Mouse (Mus musculus): ENCODE results near the gene Sys1. TPM values are rescaled to one million over a fixed set of nuclear protein-coding genes. Genes with fewer than 3 reads are reported as not detected.

The Sys1 gene
- polyA plus RNA-seq, 1 experiment: 19.8 TPM

DNA sequence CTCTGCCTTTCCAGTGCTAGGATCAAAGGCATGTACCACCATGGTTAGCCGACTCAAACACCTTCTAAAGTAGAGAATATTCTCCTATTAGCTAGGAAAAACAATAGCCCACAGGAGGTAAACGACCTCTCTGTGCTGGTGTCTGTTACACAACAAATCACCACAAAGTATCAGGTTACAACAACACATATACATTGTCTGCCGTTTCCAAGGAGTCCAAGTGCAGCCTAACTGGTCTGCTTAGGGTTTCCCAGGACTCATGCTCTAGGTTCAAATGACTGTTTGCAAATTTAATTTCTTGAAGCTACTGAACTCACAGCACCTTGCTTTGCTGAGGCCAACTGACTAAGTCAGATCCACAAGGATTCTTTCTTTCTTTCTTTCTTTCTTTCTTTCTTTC lies 37.3 kb upstream of the Sys1 start:
- Histone ChIP-seq H3K4me3 (ENCODE audit: low read depth, low read length) (no peak overlapping the region), H3K27me3 (ENCODE audit: control insufficient read depth, insufficient read depth, low read length, poor library complexity, severe bottlenecking) (no peaks in the 10 kb centered on the region), H3K36me3 (ENCODE audit: control insufficient read depth, insufficient read depth, low read length, poor library complexity, severe bottlenecking) (peaks cover 10% of the 10 kb centered on the region; the same call in 1 of the 2 replicates), H3K4me1 (ENCODE audit: control insufficient read depth, insufficient read depth, low read length) (peaks cover 5% of the 10 kb centered on the region), H3K27ac (ENCODE audit: insufficient read depth, low read length) (no peak overlapping the region), H3K9ac (ENCODE audit: low read depth, poor library complexity, severe bottlenecking) (no peak overlapping the region), H3K9me3 (replicated peaks; ENCODE audit: control insufficient read depth, insufficient read depth, low read length, poor library complexity, severe bottlenecking) (no peaks in the 10 kb centered on the region)
- TF ChIP-seq EP300 (IDR thresholded peaks at IDR 0.05; ENCODE audit: insufficient read depth, low read depth, low read length) (no peak), POLR2A (IDR thresholded peaks at IDR 0.05; ENCODE audit: insufficient read depth, low read length) (no peak), CTCF (IDR thresholded peaks at IDR 0.05; ENCODE audit: low read depth, low read length) (no peak)

GRCm38 (mm10) chr2:164421306-164421705 lies 35.5 kb upstream of the Sys1 start:
- TF ChIP-seq POLR2A (IDR thresholded peaks at IDR 0.05; ENCODE audit: insufficient read depth, low read length) (no peak), CTCF (IDR thresholded peaks at IDR 0.05; ENCODE audit: low read depth, low read length) (no peak), EP300 (IDR thresholded peaks at IDR 0.05; ENCODE audit: insufficient read depth, low read depth, low read length) (no peak)
- Histone ChIP-seq H3K9ac (ENCODE audit: low read depth, poor library complexity, severe bottlenecking) (no peak overlapping the region), H3K4me3 (ENCODE audit: low read depth, low read length) (no peak overlapping the region), H3K4me1 (ENCODE audit: control insufficient read depth, insufficient read depth, low read length) (peaks cover 5% of the 10 kb centered on the region), H3K27ac (ENCODE audit: insufficient read depth, low read length) (no peak overlapping the region), H3K36me3 (ENCODE audit: control insufficient read depth, insufficient read depth, low read length, poor library complexity, severe bottlenecking) (peaks cover 19% of the 10 kb centered on the region), H3K9me3 (replicated peaks; ENCODE audit: control insufficient read depth, insufficient read depth, low read length, poor library complexity, severe bottlenecking) (no peaks in the 10 kb centered on the region), H3K27me3 (ENCODE audit: control insufficient read depth, insufficient read depth, low read length, poor library complexity, severe bottlenecking) (no peaks in the 10 kb centered on the region)

- Histone ChIP-seq H3K36me3 (ENCODE audit: control insufficient read depth, insufficient read depth, low read length, poor library complexity, severe bottlenecking) (peaks cover 19% of the 10 kb centered on the region), H3K4me3 (ENCODE audit: low read depth, low read length) (no peak overlapping the region), H3K9ac (ENCODE audit: low read depth, poor library complexity, severe bottlenecking) (no peak overlapping the region), H3K27me3 (ENCODE audit: control insufficient read depth, insufficient read depth, low read length, poor library complexity, severe bottlenecking) (no peaks in the 10 kb centered on the region), H3K9me3 (replicated peaks; ENCODE audit: control insufficient read depth, insufficient read depth, low read length, poor library complexity, severe bottlenecking) (no peaks in the 10 kb centered on the region), H3K27ac (ENCODE audit: insufficient read depth, low read length) (no peak overlapping the region), H3K4me1 (ENCODE audit: control insufficient read depth, insufficient read depth, low read length) (peaks cover 5% of the 10 kb centered on the region)
- TF ChIP-seq POLR2A (IDR thresholded peaks at IDR 0.05; ENCODE audit: insufficient read depth, low read length) (no peak), EP300 (IDR thresholded peaks at IDR 0.05; ENCODE audit: insufficient read depth, low read depth, low read length) (no peak), CTCF (IDR thresholded peaks at IDR 0.05; ENCODE audit: low read depth, low read length) (no peak)
These were observed 34.8 kb upstream of the Sys1 start for GRCm38 (mm10) chr2:164421979-164422378.

DNA sequence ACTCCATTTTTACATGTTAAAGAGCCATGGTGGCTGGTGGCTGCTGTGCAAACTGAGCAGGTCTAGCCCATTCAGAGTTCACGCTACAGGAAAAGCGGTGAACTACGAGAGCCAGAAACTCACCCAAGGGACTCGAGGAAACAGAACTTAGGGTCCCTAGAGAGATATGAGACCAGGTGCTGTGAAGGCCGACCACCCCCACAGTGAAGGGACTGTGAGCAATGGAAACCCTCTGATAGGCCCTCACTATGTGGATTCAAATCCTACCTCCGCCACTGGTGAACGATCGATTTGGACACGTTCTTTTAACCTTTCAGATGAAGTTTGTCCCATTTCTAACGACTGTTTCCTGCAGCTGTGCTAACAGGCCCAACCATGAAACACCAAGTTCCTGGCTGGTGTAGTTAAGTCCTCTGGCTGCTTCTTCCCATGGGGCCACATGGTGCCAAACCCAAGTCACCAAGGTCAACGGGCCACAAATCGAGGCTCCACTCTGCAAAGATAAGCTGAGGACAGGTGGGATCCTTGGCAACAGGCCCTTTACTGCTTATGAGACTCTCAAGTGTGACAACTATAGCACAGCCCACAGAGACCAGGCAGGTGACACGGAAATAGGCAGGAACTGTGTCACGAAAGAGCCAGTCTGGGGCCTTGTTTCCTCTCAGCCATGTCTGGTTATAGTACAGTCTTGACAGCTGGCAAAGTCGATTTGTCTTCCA lies 33.9 kb upstream of the Sys1 start:
- no peak overlapping the region for H3K4me3 ChIP-seq (ENCODE audit: low read depth, low read length)
- no peaks in the 10 kb centered on the region for H3K27me3 ChIP-seq (ENCODE audit: control insufficient read depth, insufficient read depth, low read length, poor library complexity, severe bottlenecking)
- TF ChIP-seq CTCF (IDR thresholded peaks at IDR 0.05; ENCODE audit: low read depth, low read length): no peak
- TF ChIP-seq POLR2A (IDR thresholded peaks at IDR 0.05; ENCODE audit: insufficient read depth, low read length): no peak
- no peak for TF ChIP-seq EP300 (IDR thresholded peaks at IDR 0.05; ENCODE audit: insufficient read depth, low read depth, low read length)
- peaks cover 4% of the 10 kb centered on the region for H3K4me1 ChIP-seq (ENCODE audit: control insufficient read depth, insufficient read depth, low read length)
- H3K36me3 ChIP-seq (ENCODE audit: control insufficient read depth, insufficient read depth, low read length, poor library complexity, severe bottlenecking): peaks cover 23% of the 10 kb centered on the region
- no peaks in the 10 kb centered on the region for H3K9me3 ChIP-seq (replicated peaks; ENCODE audit: control insufficient read depth, insufficient read depth, low read length, poor library complexity, severe bottlenecking)
- no peak overlapping the region for H3K9ac ChIP-seq (ENCODE audit: low read depth, poor library complexity, severe bottlenecking)
- H3K27ac ChIP-seq (ENCODE audit: insufficient read depth, low read length): no peak overlapping the region

DNA sequence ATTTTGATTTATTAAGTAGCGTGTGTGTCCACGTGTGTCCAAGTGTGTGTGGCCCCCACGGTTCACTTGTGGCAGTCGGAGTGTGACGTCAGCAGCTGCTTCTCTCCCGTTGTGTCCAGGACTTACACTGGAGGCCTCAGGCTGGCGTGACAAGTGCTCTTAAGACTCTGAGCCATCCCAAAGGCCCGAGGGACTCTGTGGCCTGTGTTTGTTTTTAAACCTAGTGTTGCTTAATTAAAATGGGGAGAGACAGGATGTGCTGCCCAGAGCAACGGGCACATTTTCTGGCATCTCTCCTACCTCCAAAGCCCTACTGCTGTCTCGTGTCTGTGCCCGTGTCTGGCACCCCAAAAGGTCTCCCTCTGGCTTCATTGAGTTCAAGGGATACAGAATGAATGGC lies 33.3 kb upstream of the Sys1 start:
- H3K27me3 ChIP-seq (ENCODE audit: control insufficient read depth, insufficient read depth, low read length, poor library complexity, severe bottlenecking): no peaks in the 10 kb centered on the region
- H3K4me3 ChIP-seq (ENCODE audit: low read depth, low read length): no peak overlapping the region
- no peak overlapping the region for H3K27ac ChIP-seq (ENCODE audit: insufficient read depth, low read length)
- H3K4me1 ChIP-seq (ENCODE audit: control insufficient read depth, insufficient read depth, low read length): peaks cover 2% of the 10 kb centered on the region
- no peaks in the 10 kb centered on the region for H3K9me3 ChIP-seq (replicated peaks; ENCODE audit: control insufficient read depth, insufficient read depth, low read length, poor library complexity, severe bottlenecking)
- no peak overlapping the region for H3K9ac ChIP-seq (ENCODE audit: low read depth, poor library complexity, severe bottlenecking)
- TF ChIP-seq EP300 (IDR thresholded peaks at IDR 0.05; ENCODE audit: insufficient read depth, low read depth, low read length): no peak
- no peak for TF ChIP-seq CTCF (IDR thresholded peaks at IDR 0.05; ENCODE audit: low read depth, low read length)
- TF ChIP-seq POLR2A (IDR thresholded peaks at IDR 0.05; ENCODE audit: insufficient read depth, low read length): no peak
- peaks cover 29% of the 10 kb centered on the region for H3K36me3 ChIP-seq (ENCODE audit: control insufficient read depth, insufficient read depth, low read length, poor library complexity, severe bottlenecking)

- H3K9me3 ChIP-seq (replicated peaks; ENCODE audit: control insufficient read depth, insufficient read depth, low read length, poor library complexity, severe bottlenecking): no peaks in the 10 kb centered on the region
- H3K27ac ChIP-seq (ENCODE audit: insufficient read depth, low read length): no peak overlapping the region
- no peak overlapping the region for H3K4me3 ChIP-seq (ENCODE audit: low read depth, low read length)
- peaks cover 7% of the 10 kb centered on the region for H3K4me1 ChIP-seq (ENCODE audit: control insufficient read depth, insufficient read depth, low read length)
- H3K9ac ChIP-seq (ENCODE audit: low read depth, poor library complexity, severe bottlenecking): no peak overlapping the region
- peaks cover 39% of the 10 kb centered on the region for H3K36me3 ChIP-seq (ENCODE audit: control insufficient read depth, insufficient read depth, low read length, poor library complexity, severe bottlenecking)
- TF ChIP-seq EP300 (IDR thresholded peaks at IDR 0.05; ENCODE audit: insufficient read depth, low read depth, low read length) (no peak), POLR2A (IDR thresholded peaks at IDR 0.05; ENCODE audit: insufficient read depth, low read length) (no peak), CTCF (IDR thresholded peaks at IDR 0.05; ENCODE audit: low read depth, low read length) (no peak)
- H3K27me3 ChIP-seq (ENCODE audit: control insufficient read depth, insufficient read depth, low read length, poor library complexity, severe bottlenecking): no peaks in the 10 kb centered on the region
These were observed 32.4 kb upstream of the Sys1 start for GRCm38 (mm10) chr2:164424406-164424805.

Data from ES-Bruce4 (cell line).